Comparison of ENCODE assay signal across 7 mouse cellular contexts in the genomic region with DNA sequence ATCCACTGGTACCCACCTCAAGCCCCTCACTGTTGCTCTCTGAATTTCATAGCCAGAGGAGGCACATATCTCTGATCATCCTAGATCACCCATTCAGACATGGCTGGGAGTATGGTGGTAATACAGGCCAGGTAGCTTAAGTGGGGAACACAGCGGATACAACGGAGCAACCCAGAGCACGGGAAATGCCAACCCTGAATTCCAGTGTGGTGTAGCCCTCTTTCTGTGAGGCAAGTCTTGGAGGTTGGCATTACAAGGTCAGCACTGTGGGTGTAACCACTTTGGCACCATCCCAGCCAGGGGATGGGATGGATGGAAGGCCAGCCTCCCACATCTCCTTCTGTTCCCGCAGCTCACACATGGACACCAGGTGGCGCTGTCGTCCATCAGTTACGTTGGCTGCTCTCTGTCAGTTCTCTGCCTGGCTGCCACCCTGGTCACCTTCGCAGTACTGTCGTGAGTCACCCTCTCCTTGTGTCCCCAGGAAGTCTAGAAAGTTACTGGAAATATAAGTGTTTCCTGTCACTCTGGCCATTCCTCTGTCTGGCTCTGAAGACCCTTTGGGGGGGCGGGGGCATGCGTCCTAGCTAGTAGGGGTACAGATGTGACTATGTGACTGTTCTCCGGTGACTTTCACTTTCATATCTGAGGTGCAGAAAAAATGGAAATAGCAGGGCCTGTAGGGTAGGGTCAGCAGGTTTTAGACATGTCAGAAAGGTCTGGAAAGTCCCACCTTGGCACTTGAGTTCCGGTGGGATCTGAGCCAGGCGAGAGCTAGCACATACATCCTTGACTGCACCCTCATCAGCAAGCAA.
DNase-seq lines count a peak whose midpoint lies in the region; ATAC-seq and TF ChIP-seq lines count a peak whose summit lies in the region.

No protein-coding gene starts in this region.

- TF ChIP-seq CTCF in heart, adult 2 months (IDR thresholded peaks at IDR 0.05): peak; percentile 96

- peak; percentile 93 for DNase-seq in adrenal gland, postnatal 14 days
- DNase-seq in embryonic facial prominence, embryonic 11.5 days (ENCODE audit: low spot score): peak; percentile 89
- peak; percentile 81 to 88 for DNase-seq in heart, adult 2 months
- DNase-seq in kidney, adult 8-10 months: peak; percentile 59 to 83
- peak; percentile 93 for DNase-seq in midbrain, embryonic 14.5 days
- peak; percentile 79 for DNase-seq in spleen, adult 12 weeks (ENCODE audit: low spot score)

- 50% methylated on average over 14 of the region's 14 CpGs for WGBS in embryonic facial prominence, embryonic 11.5 days
- 44% methylated on average over 14 of the region's 14 CpGs for WGBS in heart, adult 2 months
- 52% methylated on average over 14 of the region's 14 CpGs for WGBS in limb, embryonic 12.5 days
- WGBS in midbrain, embryonic 14.5 days: 51% methylated on average over 14 of the region's 14 CpGs

- no peaks in the 10 kb centered on the region; the same call in 1 of the 2 replicates for H3K27me3 ChIP-seq in embryonic facial prominence, embryonic 11.5 days (ENCODE audit: control insufficient read depth, insufficient read depth, low read length)
- H3K27me3 ChIP-seq in heart, adult 2 months (ENCODE audit: control insufficient read depth, insufficient read depth, low read length): no peaks in the 10 kb centered on the region
- peaks cover 47% of the 10 kb centered on the region for H3K27me3 ChIP-seq in limb, embryonic 12.5 days
- H3K27me3 ChIP-seq in midbrain, embryonic 14.5 days (ENCODE audit: control insufficient read depth, insufficient read depth, low read length): no peaks in the 10 kb centered on the region

- ATAC-seq in embryonic facial prominence, embryonic 11.5 days (replicated peaks; ENCODE audit: insufficient number of reproducible peaks, low FRiP score, low TSS enrichment, low read depth): peak; percentile 61; the same call in 1 of the 2 replicates
- ATAC-seq in limb, embryonic 12.5 days (ENCODE audit: insufficient number of reproducible peaks, insufficient read depth, low FRiP score, low TSS enrichment, low read depth): peak; percentile 40; the same call in 1 of the 2 replicates
- ATAC-seq in midbrain, embryonic 14.5 days (ENCODE audit: low FRiP score, low TSS enrichment): peak; percentile 50; the same call in 1 of the 2 replicates

- no peak overlapping the region for H3K9ac ChIP-seq in embryonic facial prominence, embryonic 11.5 days (replicated peaks; ENCODE audit: low read length)
- no peak overlapping the region for H3K9ac ChIP-seq in heart, adult 2 months (ENCODE audit: low read depth, low read length)
- no peak overlapping the region for H3K9ac ChIP-seq in limb, embryonic 12.5 days (replicated peaks)
- no peak overlapping the region for H3K9ac ChIP-seq in midbrain, embryonic 14.5 days (replicated peaks; ENCODE audit: low read length)

- no peaks in the 10 kb centered on the region for H3K9me3 ChIP-seq in embryonic facial prominence, embryonic 11.5 days (replicated peaks; ENCODE audit: control insufficient read depth, low read length)
- no peaks in the 10 kb centered on the region for H3K9me3 ChIP-seq in limb, embryonic 12.5 days
- no peaks in the 10 kb centered on the region for H3K9me3 ChIP-seq in midbrain, embryonic 14.5 days (ENCODE audit: control insufficient read depth, low read length)

- no peak overlapping the region for H3K4me3 ChIP-seq in embryonic facial prominence, embryonic 11.5 days (ENCODE audit: low read depth, low read length)
- no peak overlapping the region for H3K4me3 ChIP-seq in heart, adult 2 months
- no peak overlapping the region for H3K4me3 ChIP-seq in limb, embryonic 12.5 days (replicated peaks)
- no peak overlapping the region for H3K4me3 ChIP-seq in midbrain, embryonic 14.5 days (replicated peaks; ENCODE audit: low read depth, low read length)

- no peaks in the 10 kb centered on the region for H3K79me2 ChIP-seq in heart, adult 2 months (replicated peaks; ENCODE audit: control insufficient read depth, insufficient read depth, low read length)

- no peak overlapping the region for H3K4me2 ChIP-seq in embryonic facial prominence, embryonic 11.5 days (ENCODE audit: low read depth, low read length)
- no peak overlapping the region for H3K4me2 ChIP-seq in limb, embryonic 12.5 days
- no peak overlapping the region for H3K4me2 ChIP-seq in midbrain, embryonic 14.5 days (ENCODE audit: low read length)

- no peak for TF ChIP-seq POLR2A in heart, adult 2 months (IDR thresholded peaks at IDR 0.05; ENCODE audit: insufficient read depth, low read depth, low read length)

- intact Hi-C loops in heart, adult 2 months (cut with DNase I): loop anchor here (1.0 to 5.0 kb wide), 5 partner anchors 116 to 416 kb away; no protein-coding TSS in a partner anchor

- TF ChIP-seq EP300 in heart, adult 2 months (IDR thresholded peaks at IDR 0.05; ENCODE audit: insufficient read depth, low read depth, low read length): peak; percentile 82; the same call in 1 of the 2 replicates

- no peak overlapping the region for H3K27ac ChIP-seq in embryonic facial prominence, embryonic 11.5 days (replicated peaks; ENCODE audit: low read depth, low read length)
- H3K27ac ChIP-seq in heart, adult 2 months: no peak overlapping the region
- H3K27ac ChIP-seq in limb, embryonic 12.5 days: no peak overlapping the region
- H3K27ac ChIP-seq in midbrain, embryonic 14.5 days (replicated peaks; ENCODE audit: low read depth, low read length): no peak overlapping the region

- no peaks in the 10 kb centered on the region for H3K36me3 ChIP-seq in embryonic facial prominence, embryonic 11.5 days (replicated peaks; ENCODE audit: control insufficient read depth, insufficient read depth, low read depth, low read length)
- H3K36me3 ChIP-seq in heart, adult 2 months (ENCODE audit: control insufficient read depth, insufficient read depth, low read length): no peaks in the 10 kb centered on the region
- H3K36me3 ChIP-seq in limb, embryonic 12.5 days: no peaks in the 10 kb centered on the region
- no peaks in the 10 kb centered on the region for H3K36me3 ChIP-seq in midbrain, embryonic 14.5 days (ENCODE audit: control insufficient read depth, insufficient read depth, low read length)

- no peaks in the 10 kb centered on the region for H3K4me1 ChIP-seq in embryonic facial prominence, embryonic 11.5 days (ENCODE audit: control insufficient read depth, insufficient read depth, low read length)
- H3K4me1 ChIP-seq in heart, adult 2 months (ENCODE audit: control insufficient read depth, insufficient read depth, low read length): no peaks in the 10 kb centered on the region
- no peaks in the 10 kb centered on the region for H3K4me1 ChIP-seq in limb, embryonic 12.5 days (replicated peaks)
- H3K4me1 ChIP-seq in midbrain, embryonic 14.5 days (ENCODE audit: control insufficient read depth, insufficient read depth, low read length): 0 out of 2 replicates have a peak, but pooled peaks cover 4% of the 10 kb centered on the region
